Mouse (Mus musculus) limb, embryonic 12.5 days (tissue): ENCODE results near the gene Zfp653. TPM values are rescaled to one million over a fixed set of nuclear protein-coding genes. Genes with fewer than 3 reads are reported as not detected.

Experiments used
- ATAC-seq: fragments of 200-750 bp; cut with Nextera tagmentation; 2 replicates; pipeline ENCODE4 v1.8.0; 2017; ENCODE audit warnings: low read depth, moderate TSS enrichment; ENCODE audit not compliant: insufficient number of reproducible peaks, insufficient read depth, low FRiP score, low TSS enrichment
- H3K27ac ChIP-seq: fragments of 300-500 bp; sonication (generic); 2 replicates; pipeline ENCODE4 v1.5.1; 2016; ENCODE audit warnings: mild to moderate bottlenecking, moderate library complexity
- H3K27me3 ChIP-seq: fragments of 300-500 bp; sonication (generic); 2 replicates; pipeline ENCODE4 v1.6.1; 2016; ENCODE audit warnings: mild to moderate bottlenecking, moderate library complexity
- H3K36me3 ChIP-seq: fragments of 300-500 bp; sonication (generic); 2 replicates; pipeline ENCODE4 v1.6.1; 2016; ENCODE audit warnings: mild to moderate bottlenecking, moderate library complexity
- H3K4me1 ChIP-seq: fragments of 300-500 bp; sonication (generic); replicated peaks from 2 replicates; pipeline ENCODE4 v1.6.1; 2016
- H3K4me2 ChIP-seq: fragments of 300-500 bp; sonication (generic); 2 replicates; pipeline ENCODE4 v1.6.1; 2016; ENCODE audit warnings: mild to moderate bottlenecking, moderate library complexity
- H3K4me3 ChIP-seq: fragments of 300-500 bp; sonication (generic); replicated peaks from 2 replicates; pipeline ENCODE4 v1.5.1; 2016; ENCODE audit warnings: mild to moderate bottlenecking
- H3K9ac ChIP-seq: fragments of 300-500 bp; sonication (generic); replicated peaks from 2 replicates; pipeline ENCODE4 v1.6.1; 2016; ENCODE audit warnings: mild to moderate bottlenecking, moderate library complexity
- H3K9me3 ChIP-seq: fragments of 300-500 bp; sonication (generic); 2 replicates; pipeline ENCODE4 v1.6.1; 2016; ENCODE audit warnings: mild to moderate bottlenecking, moderate library complexity
- WGBS: fragments of 180-500 bp; shearing (Covaris S2); methylation state at CpG from one replicate; pipeline ENCODE4 v1.1.7; 2016; 5-methylcytosine and 5-hydroxymethylcytosine counted together
- polyA plus RNA-seq: library from polyadenylated mRNA; unstranded; fragments of >200 nt; fragmentation: Nextera tagmentation; extraction: Ambion mirVana; gene quantifications from 2 replicates; pipeline ENCODE4 v1.2.1, GENCODE M21; 2016

Zfp653 gene
- polyA plus RNA-seq, 1 experiment from 2014 or later = 13.2 TPM

DNA sequence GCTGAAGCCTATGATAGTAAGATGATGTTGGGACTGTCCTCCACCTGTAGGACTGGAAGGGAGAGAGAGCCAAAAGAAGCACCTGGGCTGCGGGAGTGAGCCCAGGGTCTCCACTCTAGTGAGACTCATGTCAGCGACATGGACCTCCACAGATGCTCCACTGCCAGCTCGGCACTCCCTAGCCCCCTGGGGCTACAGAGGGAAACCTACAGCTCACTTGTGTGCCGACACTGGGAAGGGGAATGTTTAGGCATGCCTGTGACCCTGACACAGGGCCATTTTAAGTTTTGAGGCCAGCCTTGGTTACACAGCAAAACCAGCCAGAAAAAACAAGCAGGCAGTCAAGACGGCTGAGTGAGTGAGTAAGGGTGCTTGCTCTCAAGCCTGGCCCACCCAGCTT is 4.0 kb downstream of the Zfp653 start:
- Histone ChIP-seq H3K9me3 (no peaks in the 10 kb centered on the region), H3K9ac (no peak overlapping the region), H3K4me1 (peaks cover 9% of the 10 kb centered on the region), H3K36me3 (peaks cover 60% of the 10 kb centered on the region), H3K4me2 (no peak overlapping the region), H3K4me3 (no peak overlapping the region), H3K27ac (no peak overlapping the region), H3K27me3 (no peaks in the 10 kb centered on the region)
- 82% methylated on average over 5 of the region's 5 CpGs for WGBS
- no peak for ATAC-seq

DNA sequence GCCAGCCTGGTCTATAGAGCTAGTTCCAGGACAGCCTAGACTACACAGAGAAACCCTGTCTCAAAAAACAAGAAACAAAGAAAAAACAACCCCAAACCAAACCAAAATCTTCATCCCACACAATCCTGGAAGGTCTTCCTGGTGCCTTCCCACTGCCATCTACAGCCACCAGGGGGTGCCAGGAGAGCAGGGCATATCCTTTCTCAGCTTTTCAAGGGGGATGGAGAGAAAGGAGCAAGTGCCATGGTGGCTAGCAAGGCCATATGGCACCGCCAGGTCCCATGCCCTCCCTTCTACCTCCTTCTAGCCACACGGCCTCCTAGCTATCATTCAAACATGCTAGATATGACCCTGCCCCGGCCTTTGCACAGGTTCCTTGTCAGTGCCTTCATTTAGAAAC is 4.7 kb downstream of the Zfp653 start:
- no peak overlapping the region for H3K4me3 ChIP-seq
- no peaks in the 10 kb centered on the region for H3K27me3 ChIP-seq
- H3K9me3 ChIP-seq = no peaks in the 10 kb centered on the region
- H3K27ac ChIP-seq = no peak overlapping the region
- peaks cover 9% of the 10 kb centered on the region for H3K4me1 ChIP-seq
- ATAC-seq = no peak
- H3K36me3 ChIP-seq = peaks cover 65% of the 10 kb centered on the region
- WGBS = 73% methylated on average over 3 of the region's 3 CpGs
- H3K9ac ChIP-seq = no peak overlapping the region
- H3K4me2 ChIP-seq = no peak overlapping the region

DNA sequence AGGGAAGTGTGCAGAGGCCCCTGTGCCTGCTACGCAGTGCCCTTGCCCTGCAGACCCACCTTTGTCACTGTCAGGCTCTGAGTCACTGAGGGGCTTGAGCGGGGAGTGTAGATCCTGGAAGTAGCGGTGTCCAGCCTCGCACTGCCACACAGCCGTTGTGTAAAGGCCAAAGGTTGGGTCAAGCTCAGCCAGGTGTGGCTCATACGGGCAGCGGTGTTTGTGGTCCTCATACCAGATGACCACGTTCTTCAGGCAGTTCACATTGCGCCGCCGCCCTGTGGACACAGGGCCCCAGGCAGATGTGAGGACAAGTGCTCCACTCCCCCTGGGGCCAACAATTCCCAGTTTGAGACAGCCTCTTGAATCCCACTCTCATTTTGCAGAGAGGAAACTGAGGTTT is 5.5 kb downstream of the Zfp653 start:
- Histone ChIP-seq H3K4me3 (no peak overlapping the region), H3K9ac (no peak overlapping the region), H3K27me3 (no peaks in the 10 kb centered on the region), H3K9me3 (no peaks in the 10 kb centered on the region), H3K27ac (no peak overlapping the region), H3K4me1 (peaks cover 9% of the 10 kb centered on the region), H3K4me2 (no peak overlapping the region), H3K36me3 (peaks cover 72% of the 10 kb centered on the region)
- ATAC-seq = no peak
- 96% methylated on average over 11 of the region's 11 CpGs for WGBS

DNA sequence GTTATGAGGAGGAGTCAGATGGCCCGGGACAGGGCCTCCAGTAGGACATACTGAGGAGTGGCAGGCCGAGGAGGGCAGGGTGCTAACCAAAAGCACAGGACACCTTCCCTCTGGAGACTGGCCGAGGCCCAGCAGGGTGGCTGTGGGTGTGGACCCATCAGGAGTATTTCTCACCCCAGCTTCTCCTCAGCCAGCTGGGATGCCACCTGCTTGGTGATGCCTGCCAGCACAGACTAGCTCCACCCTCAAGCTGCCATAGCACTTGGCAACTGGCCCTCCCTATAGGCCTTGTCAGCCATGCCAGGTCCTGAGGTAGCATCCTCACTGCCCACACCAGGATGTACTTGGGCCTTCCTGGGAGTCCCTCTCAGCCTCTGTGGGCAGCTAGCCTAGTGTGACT is 6.8 kb downstream of the Zfp653 start:
- no peak for ATAC-seq

DNA sequence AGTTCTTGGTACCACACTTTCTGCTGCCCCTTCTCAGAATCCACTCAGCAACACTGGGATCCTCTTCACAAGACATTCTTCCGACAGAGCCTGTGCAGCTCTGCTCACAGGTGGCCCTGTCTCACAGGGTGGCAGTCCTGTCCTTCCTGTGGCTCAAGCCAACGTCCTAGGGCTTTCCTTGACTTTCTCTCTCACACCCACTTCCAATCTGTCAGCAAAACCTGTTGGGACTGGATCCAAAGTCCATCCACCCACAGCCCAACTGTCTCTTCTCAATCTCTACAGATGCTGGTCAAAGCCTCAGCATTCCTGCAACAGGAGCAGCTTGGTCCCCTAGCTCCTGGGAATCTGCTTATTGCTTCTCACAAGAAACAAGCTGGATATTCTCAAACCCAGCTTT is 9.8 kb downstream of the Zfp653 start:
- H3K9ac ChIP-seq = 0 out of 2 replicates have a peak overlapping the region, but pooled peaks have one; percentile 18
- 78% methylated on average over 2 of the region's 2 CpGs for WGBS

More for the DNA sequence above, 6.8 kb downstream of the Zfp653 start:
- Histone ChIP-seq H3K27ac (no peak overlapping the region), H3K36me3 (peaks cover 78% of the 10 kb centered on the region), H3K4me1 (no peaks in the 10 kb centered on the region), H3K4me2 (no peak overlapping the region), H3K9me3 (no peaks in the 10 kb centered on the region), H3K27me3 (no peaks in the 10 kb centered on the region), H3K4me3 (no peak overlapping the region), H3K9ac (no peak overlapping the region)
- 94% methylated on average over 3 of the region's 3 CpGs for WGBS

DNA sequence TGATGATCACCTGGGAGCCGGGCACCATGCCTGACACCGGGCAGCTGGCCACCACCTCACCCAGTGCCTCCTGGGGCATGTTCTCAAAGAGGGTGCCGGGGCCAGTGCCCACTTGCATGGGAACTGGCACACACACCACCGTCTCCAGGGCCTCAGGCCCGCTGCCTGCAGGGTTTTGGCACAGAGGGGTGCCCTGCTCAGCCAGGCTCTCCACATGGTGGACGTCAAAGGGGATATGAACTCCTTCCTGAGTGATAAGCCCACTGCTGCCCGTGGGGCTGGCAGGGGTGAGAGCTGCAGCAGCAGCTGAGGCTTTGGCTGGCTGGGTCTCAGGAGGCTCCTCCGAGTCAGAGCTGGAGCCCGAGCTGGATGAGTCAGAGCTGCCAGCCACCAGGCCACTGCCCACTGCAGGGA is 13.2 kb downstream of the Zfp653 start:
- ATAC-seq = no peak
- 86% methylated on average over 9 of the region's 9 CpGs for WGBS

More for the DNA sequence above, 9.8 kb downstream of the Zfp653 start:
- H3K4me1 ChIP-seq = no peaks in the 10 kb centered on the region
- no peak overlapping the region for H3K4me3 ChIP-seq
- H3K9me3 ChIP-seq = no peaks in the 10 kb centered on the region
- peaks cover 3% of the 10 kb centered on the region; the same call in 1 of the 2 replicates for H3K27me3 ChIP-seq
- no peak overlapping the region for H3K27ac ChIP-seq
- H3K36me3 ChIP-seq = peaks cover 83% of the 10 kb centered on the region
- ATAC-seq = no peak
- H3K4me2 ChIP-seq = no peak overlapping the region

DNA sequence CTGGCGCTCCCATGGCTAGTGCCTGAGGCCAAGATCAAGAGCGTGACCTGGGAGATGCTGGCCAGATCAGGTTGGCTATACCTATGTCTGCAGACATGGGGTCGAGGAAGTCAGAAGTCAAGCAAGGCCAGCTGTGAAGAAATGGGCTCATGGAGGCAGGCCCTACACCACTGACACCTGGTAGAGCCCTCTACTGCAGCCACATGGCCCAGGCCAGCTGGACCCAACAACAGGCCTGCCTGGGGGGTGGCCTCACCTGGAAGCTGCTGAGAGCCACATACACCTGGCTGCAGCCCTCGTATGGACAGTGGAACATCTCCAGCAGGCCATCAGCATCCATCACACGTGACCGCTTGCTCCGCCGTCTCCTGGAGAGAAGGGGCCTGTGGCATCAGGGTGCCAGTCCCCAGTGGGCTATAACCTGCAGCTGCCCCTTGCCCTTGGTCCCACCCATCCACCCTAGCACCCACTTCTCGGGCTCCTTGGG is 14.1 kb downstream of the Zfp653 start:
- Histone ChIP-seq H3K27me3 (peaks cover 45% of the 10 kb centered on the region), H3K27ac (no peak overlapping the region)
- WGBS = 92% methylated on average over 9 of the region's 9 CpGs

More for the DNA sequence above, 13.2 kb downstream of the Zfp653 start:
- Histone ChIP-seq H3K27me3 (peaks cover 36% of the 10 kb centered on the region), H3K9ac (no peak overlapping the region), H3K9me3 (no peaks in the 10 kb centered on the region), H3K4me1 (peaks cover 6% of the 10 kb centered on the region; the same call in 1 of the 2 replicates), H3K27ac (no peak overlapping the region), H3K4me3 (no peak overlapping the region), H3K4me2 (no peak overlapping the region), H3K36me3 (peaks cover 51% of the 10 kb centered on the region)

DNA sequence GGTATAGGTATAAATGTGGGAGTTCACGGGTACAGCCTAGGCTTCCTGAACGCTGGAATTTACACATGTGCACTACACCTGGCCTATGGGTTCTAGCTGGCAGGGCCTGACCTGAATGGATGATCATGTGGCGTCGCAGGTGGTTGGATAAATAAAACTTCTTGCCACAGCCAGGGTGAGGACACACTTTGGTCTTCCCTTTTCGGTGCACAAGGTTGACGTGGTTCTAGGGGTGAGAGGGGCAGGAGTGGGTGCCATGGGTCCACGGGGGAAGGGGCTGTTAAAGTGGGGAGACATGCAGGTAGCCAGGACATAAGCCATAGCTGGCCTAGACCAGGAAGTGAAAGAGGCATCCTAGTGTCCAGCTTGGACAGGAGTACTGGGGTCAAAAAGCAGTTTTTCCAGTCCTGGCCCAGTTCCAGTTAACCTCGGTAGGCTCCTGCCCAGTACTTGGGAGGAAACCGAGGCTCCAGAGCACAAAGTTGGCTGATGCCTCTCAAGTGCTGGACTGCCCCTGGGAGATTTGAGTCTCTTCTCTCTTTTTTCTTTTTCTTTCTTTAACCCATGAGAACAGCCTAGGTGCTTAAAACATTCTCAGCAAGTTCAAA is 14.8 kb downstream of the Zfp653 start:
- no peak for ATAC-seq
- peaks cover 52% of the 10 kb centered on the region for H3K27me3 ChIP-seq

More for the DNA sequence above, 14.1 kb downstream of the Zfp653 start:
- no peaks in the 10 kb centered on the region for H3K9me3 ChIP-seq
- H3K9ac ChIP-seq = no peak overlapping the region
- peaks cover 42% of the 10 kb centered on the region for H3K36me3 ChIP-seq
- H3K4me2 ChIP-seq = no peak overlapping the region
- no peak for ATAC-seq
- peaks cover 7% of the 10 kb centered on the region for H3K4me1 ChIP-seq
- H3K4me3 ChIP-seq = no peak overlapping the region

DNA sequence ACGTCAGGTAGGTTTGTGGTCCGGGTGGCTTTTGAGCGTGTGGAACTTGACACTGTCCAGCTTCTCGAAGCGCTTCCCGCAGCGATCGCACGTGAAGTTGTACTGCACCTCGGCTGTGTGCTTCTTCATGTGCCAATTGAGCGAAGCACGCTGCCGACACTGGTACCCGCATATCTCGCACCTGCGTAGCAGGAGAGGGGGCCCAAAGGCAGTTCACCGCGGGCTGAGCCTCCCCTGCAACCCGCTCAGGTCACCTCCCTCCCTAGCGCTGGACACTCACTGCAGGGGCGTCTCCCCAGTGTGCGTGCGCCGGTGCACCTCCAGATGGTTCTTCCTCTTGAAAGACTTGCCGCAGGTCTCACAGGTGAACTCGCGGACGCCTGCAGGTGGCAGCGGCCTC is 15.5 kb downstream of the Zfp653 start:
- WGBS = 36% methylated on average over 29 of the region's 29 CpGs
- Histone ChIP-seq H3K27me3 (peaks cover 59% of the 10 kb centered on the region), H3K9ac (no peak overlapping the region), H3K4me1 (peaks cover 20% of the 10 kb centered on the region), H3K27ac (no peak overlapping the region), H3K4me2 (no peak overlapping the region), H3K9me3 (no peaks in the 10 kb centered on the region), H3K4me3 (no peak overlapping the region), H3K36me3 (peaks cover 29% of the 10 kb centered on the region)
- no peak for ATAC-seq

More for the DNA sequence above, 14.8 kb downstream of the Zfp653 start:
- no peak overlapping the region for H3K9ac ChIP-seq
- no peaks in the 10 kb centered on the region for H3K9me3 ChIP-seq
- no peak overlapping the region for H3K4me2 ChIP-seq
- peaks cover 36% of the 10 kb centered on the region for H3K36me3 ChIP-seq
- H3K27ac ChIP-seq = no peak overlapping the region
- 78% methylated on average over 9 of the region's 9 CpGs for WGBS
- H3K4me1 ChIP-seq = peaks cover 13% of the 10 kb centered on the region
- no peak overlapping the region for H3K4me3 ChIP-seq

DNA sequence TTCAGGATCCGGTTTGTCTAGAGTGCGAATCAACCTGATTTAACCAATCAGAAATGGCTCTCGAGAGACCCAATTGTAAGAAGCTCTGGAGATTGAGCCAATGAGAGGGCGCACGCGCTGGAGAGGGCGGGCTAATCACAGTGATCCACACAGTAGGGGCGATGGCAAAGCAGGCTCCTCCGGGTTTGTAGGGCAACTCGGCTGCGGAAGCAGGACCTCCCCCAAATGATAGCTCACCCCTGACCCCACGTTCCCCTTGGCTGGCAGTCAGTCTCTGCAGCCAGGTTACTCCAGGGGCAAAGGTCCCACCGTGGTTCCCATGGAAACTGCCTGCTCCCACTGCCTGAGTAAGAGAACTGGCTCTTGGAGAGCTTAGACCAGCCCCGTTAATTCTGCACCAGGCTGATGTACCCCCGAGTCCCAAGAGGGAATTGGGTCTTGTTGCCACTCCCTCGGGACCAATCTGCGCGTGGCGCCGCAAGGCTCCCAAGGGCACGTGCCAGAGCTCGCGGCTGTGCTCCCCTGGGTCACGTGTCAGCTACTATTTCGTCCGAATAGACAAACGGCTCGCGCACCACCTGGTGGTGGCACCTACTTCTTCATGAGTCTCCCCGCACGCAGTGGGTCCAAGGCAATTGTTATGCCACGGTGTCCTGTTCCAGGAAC is 16.6 kb downstream of the Zfp653 start:
- peak overlapping the region; percentile 26 for H3K4me2 ChIP-seq
- peaks cover 25% of the 10 kb centered on the region for H3K36me3 ChIP-seq
- no peak for ATAC-seq
- H3K27me3 ChIP-seq = peaks cover 71% of the 10 kb centered on the region
- no peak overlapping the region for H3K27ac ChIP-seq
- 3% methylated on average over 32 of the region's 32 CpGs for WGBS
- peaks cover 24% of the 10 kb centered on the region for H3K4me1 ChIP-seq
- H3K9ac ChIP-seq = no peak overlapping the region
- H3K4me3 ChIP-seq = no peak overlapping the region
- H3K9me3 ChIP-seq = no peaks in the 10 kb centered on the region

DNA sequence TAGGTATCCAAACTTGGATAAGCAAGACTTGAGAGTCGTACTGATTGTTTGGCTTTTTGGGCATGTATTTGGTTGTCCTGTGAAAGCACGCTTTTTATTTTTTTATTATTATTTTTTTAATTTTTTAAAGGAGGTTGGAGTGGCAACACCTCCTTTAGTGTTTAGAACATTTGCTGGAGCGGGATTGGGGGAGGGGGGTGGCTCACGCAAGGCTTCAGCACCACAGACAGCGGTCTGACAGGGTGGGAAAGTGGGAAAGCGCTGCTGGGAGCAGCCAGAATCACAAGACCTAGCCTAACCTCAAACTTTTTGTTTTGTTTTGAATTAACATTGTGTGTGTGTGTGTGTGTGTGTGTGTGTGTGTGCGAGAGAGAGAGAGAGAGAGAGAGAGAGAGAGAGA is 17.5 kb downstream of the Zfp653 start:
- WGBS = 27% methylated on average over 7 of the region's 7 CpGs
- Histone ChIP-seq H3K36me3 (peaks cover 18% of the 10 kb centered on the region), H3K4me1 (peaks cover 24% of the 10 kb centered on the region), H3K27ac (no peak overlapping the region), H3K4me3 (no peak overlapping the region), H3K9me3 (no peaks in the 10 kb centered on the region), H3K27me3 (peaks cover 79% of the 10 kb centered on the region), H3K4me2 (no peak overlapping the region), H3K9ac (no peak overlapping the region)
- ATAC-seq = no peak
